Mouse (Mus musculus) frontal cortex, postnatal 25 days (tissue): ENCODE results near the gene Mcm9.
"Not testable (repeated sequence)": the region's sequence is repeated elsewhere in the genome, so short reads cannot be mapped to it uniquely, and the experiment has no call there.

Experiments used
- DNase-seq, 2 experiments: peaks; one replicate each; pipeline ENCODE4 v3.0.0; 2022; ENCODE audit warnings: low spot score in 2 of 2

Gene Mcm9

GRCm38 (mm10) chr10:53502875-53503816 lies 127.1 kb downstream of the Mcm9 start:
- DNase-seq: peak in 1 of 2 experiments; percentile 15

DNA sequence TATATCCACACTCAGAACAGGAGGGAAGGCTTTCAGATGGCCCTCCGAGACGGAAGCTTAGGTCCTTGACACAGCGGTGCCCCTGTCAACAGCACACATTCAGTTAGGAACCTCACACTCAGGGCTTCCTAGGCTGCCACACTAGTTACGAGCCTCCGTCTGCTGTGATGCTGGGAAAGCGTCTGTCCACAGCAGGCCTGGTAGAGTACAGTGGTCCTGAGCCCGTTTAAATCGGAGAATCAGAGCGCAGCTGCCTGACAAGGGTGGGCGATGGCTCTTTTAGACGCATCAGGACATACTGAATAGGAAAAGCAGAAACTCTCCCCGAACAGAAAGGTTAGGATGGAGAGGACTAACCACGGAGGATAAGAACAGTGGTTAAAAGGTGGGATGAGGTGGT lies 127.8 kb downstream of the Mcm9 start:
- DNase-seq: no peak

DNA sequence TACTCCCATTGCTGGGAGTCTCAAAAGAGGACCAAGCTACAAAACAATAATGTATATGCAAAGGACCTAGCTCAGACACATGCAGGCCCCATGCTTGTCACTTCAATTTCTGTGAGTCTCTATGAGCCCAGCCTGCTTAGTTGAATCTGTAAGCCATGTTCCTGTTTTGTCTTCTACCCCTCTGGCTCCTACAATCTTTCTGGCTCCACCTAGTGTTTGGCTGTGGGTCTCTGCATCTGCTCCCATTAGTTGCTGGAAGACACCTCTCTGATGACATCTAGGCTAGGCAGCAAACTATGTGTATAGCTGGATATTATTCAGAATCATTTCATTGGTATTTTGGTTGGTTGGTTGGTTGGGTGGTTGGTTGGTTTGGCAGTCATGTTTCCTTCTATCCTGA lies 130.7 kb downstream of the Mcm9 start:
- DNase-seq: no peak

GRCm38 (mm10) chr10:53495349-53495748 lies 134.9 kb downstream of the Mcm9 start:
- not testable (repeated sequence) for DNase-seq

DNA sequence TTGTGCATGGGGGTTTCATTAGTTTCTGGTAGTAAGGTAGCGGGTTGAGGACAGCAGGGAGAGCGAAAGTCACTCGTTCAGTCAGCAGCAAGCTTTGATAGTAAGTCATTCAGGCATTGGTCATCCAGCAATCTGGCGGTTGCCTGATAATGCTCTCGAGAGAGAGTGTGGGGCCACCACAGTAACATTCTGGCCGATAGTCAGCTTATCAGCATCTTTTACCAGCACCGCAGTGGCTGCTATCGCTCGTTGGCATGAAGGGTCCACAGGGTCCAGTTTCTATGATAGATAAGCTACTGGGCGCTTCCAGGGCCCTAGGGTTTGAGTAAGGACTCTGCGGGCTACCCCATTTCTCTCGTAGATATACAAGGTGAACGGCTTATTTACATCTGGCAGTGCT lies 136.3 kb downstream of the Mcm9 start:
- DNase-seq: no peak
